ENCODE assay signal across 14 mouse cellular contexts in the genomic region with DNA sequence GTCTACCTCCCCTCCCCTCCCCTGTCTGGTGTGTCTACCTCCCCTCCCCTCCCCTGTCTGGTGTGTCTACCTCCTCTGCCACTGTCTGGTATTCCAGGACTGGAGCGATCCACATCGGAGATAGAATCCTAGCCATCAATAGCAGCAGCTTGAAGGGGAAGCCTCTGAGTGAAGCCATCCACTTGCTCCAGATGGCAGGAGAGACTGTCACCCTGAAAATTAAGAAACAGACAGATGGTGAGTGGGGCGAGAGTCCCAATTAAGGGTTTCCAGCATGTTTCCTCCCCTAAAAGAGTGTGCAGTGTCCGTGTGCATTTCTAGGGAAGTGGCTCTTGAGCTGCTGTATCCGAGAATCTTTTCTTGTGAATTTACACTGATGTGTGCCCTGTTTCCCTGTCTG.
DNase-seq lines count a peak whose midpoint lies in the region; ATAC-seq and TF ChIP-seq lines count a peak whose summit lies in the region.
"Had no signal": no experiment of that assay in that cellular context is flagged by ENCODE, and none has a peak within 500 bp of the region (broad histone marks: within the 10 kb centered on the region; RNA-seq: fewer than 3 reads in every experiment).

No protein-coding gene starts in this region.

- 66% methylated on average over 5 of the region's 5 CpGs for WGBS in forebrain, embryonic 14.5 days

- no peak overlapping the region for H3K4me2 ChIP-seq in forebrain, embryonic 14.5 days (ENCODE audit: low read length)
- H3K4me2 ChIP-seq: heart, embryonic 11.5 days; limb, embryonic 13.5 days; lung, embryonic 14.5 days; midbrain, embryonic 11.5 days had no signal

- no peak overlapping the region for H3K9ac ChIP-seq in forebrain, embryonic 14.5 days (ENCODE audit: low read length)
- H3K9ac ChIP-seq: limb, embryonic 13.5 days; lung, embryonic 14.5 days had no signal

- DNase-seq in brain, adult 2 months (ENCODE audit: low read depth, low spot score) = peak; percentile 89
- peak; percentile 86 for DNase-seq in forebrain, embryonic 14.5 days (ENCODE audit: low spot score)
- peak; percentile 62 to 84 for DNase-seq in layer of hippocampus, adult 2 months (ENCODE audit: low spot score in 2 of 2)
- peak; percentile 74 to 76 for DNase-seq in left cerebral cortex, postnatal 14 days (ENCODE audit: low spot score in 2 of 2)
- no peak for DNase-seq in lung, adult 18-20 months
- no peak for DNase-seq in gastrocnemius, postnatal 36 days
- DNase-seq in ovary, adult 18-20 months (ENCODE audit: low spot score) = no peak
- DNase-seq: adrenal gland, adult 8-10 months; cerebellum, adult 11 months; kidney, adult 11 months; lung, embryonic 14.5 days had no signal

- intact Hi-C loops in left cerebral cortex, postnatal 14 days (cut with DNase I) = no loop called here
- intact Hi-C loops in gastrocnemius, postnatal 36 days (cut with DNase I) = no loop called here

- H3K9me3 ChIP-seq in forebrain, embryonic 14.5 days (replicated peaks; ENCODE audit: control insufficient read depth, low read length) = no peaks in the 10 kb centered on the region
- H3K9me3 ChIP-seq: limb, embryonic 13.5 days had no signal

- H3K4me3 ChIP-seq in forebrain, embryonic 14.5 days (ENCODE audit: low read depth, low read length) = no peak overlapping the region
- no peak overlapping the region for H3K4me3 ChIP-seq in layer of hippocampus, adult 2 months
- H3K4me3 ChIP-seq: limb, embryonic 13.5 days had no signal

- no peak for TF ChIP-seq CTCF in layer of hippocampus, adult 2 months (conservative IDR thresholded peaks at IDR 0.05)

- ATAC-seq in forebrain, embryonic 14.5 days = peak; percentile 91

- H3K27me3 ChIP-seq in forebrain, embryonic 14.5 days (replicated peaks; ENCODE audit: control insufficient read depth, insufficient read depth, low read length) = no peaks in the 10 kb centered on the region
- H3K27me3 ChIP-seq: limb, embryonic 13.5 days had no signal

- H3K36me3 ChIP-seq in forebrain, embryonic 14.5 days (ENCODE audit: control insufficient read depth, insufficient read depth, low read length) = no peaks in the 10 kb centered on the region; the same call in 1 of the 2 replicates
- H3K36me3 ChIP-seq: limb, embryonic 13.5 days had no signal

- H3K4me1 ChIP-seq in forebrain, embryonic 14.5 days (ENCODE audit: control insufficient read depth, insufficient read depth, low read length) = peaks cover 21% of the 10 kb centered on the region
- H3K4me1 ChIP-seq: limb, embryonic 13.5 days had no signal

- peak overlapping the region; percentile 63; the same call in 1 of the 2 replicates for H3K27ac ChIP-seq in forebrain, embryonic 14.5 days (ENCODE audit: low read depth, low read length)
- H3K27ac ChIP-seq in layer of hippocampus, adult 2 months = no peak overlapping the region
- H3K27ac ChIP-seq: limb, embryonic 13.5 days had no signal

Comparison
In these comparisons a context has a peak if more than half of its experiments do, and no peak if none do; other contexts are left out.
1. DNase-seq: peak in brain, adult 2 months (single experiment), forebrain, embryonic 14.5 days (single experiment), layer of hippocampus, adult 2 months (2 of 2) and left cerebral cortex, postnatal 14 days (2 of 2); none in lung, adult 18-20 months (0 of 2), gastrocnemius, postnatal 36 days (0 of 2) and ovary, adult 18-20 months (single experiment).